Mouse (Mus musculus) gastrocnemius, postnatal 4 days (tissue): ENCODE measurements at regions not wholly inside any gene's neighbourhood (a gene's known extent, or its start where the extent isn't known, plus 50 kb on each side); places are given as distances from the start of the nearest gene placed in this dataset.

ENCODE experiments used
- DNase-seq, 2 experiments: peaks; one replicate each; pipeline ENCODE4 v3.0.0; 2021 to 2022; ENCODE audit warnings: low spot score in 2 of 2, mixed read lengths in 2 of 2

DNA sequence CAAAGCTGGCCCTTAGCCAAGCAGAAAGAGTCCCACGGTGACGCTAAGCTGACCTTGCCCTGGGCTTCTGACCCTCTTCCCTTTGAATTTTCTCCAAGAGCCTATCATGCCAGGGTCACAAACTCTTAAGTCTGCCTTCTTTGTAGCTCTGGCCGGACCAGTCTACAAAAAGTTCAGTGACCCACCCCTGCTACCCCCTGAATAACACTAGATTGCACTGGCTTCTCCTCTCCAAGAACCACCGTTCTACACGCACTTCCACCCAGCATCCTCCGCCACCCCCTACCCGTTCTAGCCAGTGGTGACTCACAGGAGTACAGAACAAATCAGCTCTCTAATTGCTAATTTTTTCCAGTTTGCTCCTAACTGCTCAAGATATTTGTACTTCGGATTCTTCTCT lies 325.0 kb downstream of the Tns1 start:
- no peak for DNase-seq

DNA sequence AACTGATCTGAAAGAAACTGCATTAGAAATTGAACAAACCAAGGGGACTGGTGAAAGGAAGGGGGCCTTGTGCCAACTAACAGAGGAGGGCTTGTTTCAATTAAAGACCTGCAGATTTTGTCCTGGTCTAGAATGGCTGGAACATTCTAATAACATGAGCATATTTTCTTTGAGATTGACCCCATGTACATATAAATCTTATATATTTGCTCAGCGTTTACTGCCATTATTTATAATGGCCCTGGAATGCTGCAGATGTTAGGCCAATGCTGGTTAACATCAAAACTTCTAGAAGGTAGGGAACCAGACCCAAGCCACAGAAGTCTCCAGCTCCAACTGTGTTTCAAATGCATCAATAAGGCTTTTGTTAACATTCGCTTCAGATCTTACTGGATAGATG lies 326.4 kb downstream of the Tns1 start:
- no peak for DNase-seq

DNA sequence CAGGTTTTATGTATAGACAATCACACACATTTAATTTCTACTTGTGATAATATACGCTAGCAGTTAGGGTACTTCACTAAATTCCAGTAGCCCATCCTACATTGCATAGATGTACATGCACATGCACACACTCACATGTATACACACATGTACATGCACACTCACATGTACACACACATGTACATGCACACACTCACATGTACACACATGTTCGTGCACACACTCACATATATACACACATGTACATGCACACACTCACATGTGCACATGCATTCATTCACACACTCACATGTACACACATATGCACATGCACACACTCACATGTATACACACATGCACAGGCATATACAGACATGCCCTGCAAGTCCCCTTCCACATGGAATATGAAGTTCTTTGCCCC lies 326.8 kb downstream of the Tns1 start:
- DNase-seq, result no peak

DNA sequence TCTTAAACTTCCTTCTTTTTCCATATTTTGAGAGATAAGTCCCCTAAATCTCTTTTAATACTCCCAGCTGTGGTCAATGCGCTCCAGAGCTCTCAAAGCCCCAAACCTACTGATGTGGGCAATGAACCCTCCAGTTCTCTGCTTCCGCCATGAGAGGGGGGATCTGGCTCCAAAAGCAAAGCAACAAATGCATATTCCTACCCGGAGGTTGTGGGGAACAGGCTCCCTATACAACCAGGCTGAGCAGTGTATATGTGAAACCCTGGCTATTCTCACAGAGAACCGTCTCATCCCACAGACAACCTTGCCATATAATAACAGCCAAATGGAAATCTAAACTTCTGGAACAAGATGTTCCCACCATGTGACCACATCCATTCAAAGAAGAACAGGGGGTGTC lies 330.4 kb downstream of the Tns1 start:
- DNase-seq, result no peak

DNA sequence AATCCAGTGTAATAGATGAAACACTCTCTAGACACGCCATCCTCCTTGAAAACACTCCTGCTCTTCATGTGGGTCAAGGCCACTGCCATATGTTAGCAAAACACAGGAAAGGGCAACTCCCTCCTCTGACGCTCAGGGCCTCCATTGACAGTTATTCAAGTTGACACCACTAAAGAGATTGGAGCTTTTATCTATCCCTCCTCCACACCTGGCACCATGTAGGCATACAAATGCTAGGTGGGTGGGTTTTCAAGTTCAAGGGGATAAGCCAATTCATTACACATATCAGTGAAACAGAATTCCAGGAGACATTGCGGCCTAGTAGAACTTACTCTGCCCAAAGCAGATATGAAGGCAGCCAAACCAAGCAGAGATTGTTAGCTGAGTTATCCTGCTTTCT lies 331.0 kb downstream of the Tns1 start:
- DNase-seq, result no peak

DNA sequence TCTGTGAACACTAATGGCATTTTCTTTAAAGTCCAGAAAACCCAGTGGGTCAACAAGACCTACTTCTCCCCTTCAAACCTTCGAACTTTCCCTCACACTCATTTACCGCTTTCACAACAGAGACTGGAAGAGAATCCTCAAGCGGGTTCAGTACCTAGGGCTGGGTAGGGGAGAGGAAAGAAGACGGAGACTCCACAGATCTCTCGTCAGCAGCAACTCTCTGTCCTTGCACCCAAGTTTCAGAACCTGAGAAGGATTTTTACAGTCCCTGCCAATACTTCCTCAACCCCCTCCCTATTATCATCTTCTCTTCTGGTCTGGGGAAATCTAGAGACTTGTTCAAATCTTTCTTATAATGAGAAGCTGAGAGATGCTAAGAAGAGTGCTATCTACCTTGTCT lies 331.9 kb downstream of the Tns1 start:
- no peak for DNase-seq

DNA sequence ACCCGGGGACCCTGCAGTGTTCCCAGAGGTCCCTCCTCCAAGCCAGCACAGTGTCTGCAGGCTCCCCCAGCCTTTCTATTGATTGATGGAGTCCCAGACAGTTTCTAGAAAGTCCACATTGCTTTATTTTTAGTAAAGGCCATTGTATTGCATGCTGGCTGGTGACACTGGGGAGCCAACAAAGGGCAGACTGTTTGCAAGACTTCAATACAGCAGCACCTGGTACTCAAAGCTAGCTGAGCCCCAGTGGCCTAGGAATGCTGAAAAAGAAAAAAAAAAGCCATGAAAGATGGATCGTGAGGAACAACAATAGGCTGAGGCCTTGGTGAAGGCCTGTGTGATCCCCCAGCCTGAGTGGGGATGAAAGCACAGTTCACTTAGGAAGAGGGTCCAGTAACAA lies 336.6 kb downstream of the Tns1 start:
- DNase-seq, result no peak

DNA sequence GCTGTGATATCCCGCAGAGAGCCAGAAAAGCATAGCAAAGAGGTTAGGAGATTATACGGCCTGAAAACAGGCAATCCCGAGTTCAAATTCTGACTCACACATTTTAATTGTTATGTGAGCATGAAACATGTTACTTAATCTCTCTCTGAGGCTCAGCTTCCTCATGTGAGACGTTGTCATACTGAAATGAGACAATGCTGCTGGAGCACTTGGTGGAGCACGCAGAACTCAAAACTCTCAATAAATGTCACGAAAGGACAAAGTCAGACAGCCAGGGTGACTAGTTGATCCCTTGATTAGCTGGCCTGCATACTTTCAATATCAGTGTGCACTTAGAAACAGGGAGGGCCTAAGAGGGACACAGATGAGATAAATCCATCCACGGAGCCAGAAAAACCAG lies 337.0 kb downstream of the Tns1 start:
- no peak for DNase-seq

DNA sequence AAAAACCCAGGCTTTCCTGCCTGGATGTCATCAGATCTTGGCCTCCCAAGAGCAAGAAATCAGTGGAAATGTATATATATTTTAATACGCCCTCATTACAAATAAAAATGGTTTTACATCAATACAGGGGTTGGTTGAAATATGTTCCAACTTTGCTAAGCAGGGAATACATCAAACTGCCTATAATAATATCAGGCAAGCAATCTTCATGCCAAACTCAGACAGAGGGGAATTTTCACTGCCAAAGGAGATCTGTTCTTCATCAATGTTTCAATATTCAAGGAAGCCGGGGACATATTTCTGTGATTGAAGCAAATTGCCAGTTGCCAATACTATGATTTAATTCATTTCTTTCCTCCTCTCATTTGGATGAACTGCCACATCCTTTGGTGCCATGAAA lies 340.9 kb downstream of the Tns1 start:
- no peak for DNase-seq

DNA sequence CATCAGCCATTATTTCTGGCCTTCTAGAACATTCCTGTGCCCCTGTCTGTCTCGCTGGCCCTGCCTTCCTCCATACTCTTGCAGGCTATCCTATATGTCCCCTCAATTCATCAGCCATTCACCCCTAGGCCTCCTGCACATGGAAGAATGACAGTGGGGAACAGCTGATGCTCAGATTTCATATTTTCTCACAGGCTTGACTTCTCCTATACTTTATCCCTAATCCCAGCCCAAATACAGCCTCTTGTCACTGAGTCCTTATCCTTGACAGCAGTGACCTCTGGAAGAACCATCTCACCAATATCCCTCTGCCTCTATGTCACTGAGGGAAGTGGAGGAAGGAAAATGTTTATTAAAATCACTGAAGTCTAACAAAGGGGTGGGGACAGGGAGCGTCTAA lies 341.4 kb downstream of the Tns1 start:
- no peak for DNase-seq

DNA sequence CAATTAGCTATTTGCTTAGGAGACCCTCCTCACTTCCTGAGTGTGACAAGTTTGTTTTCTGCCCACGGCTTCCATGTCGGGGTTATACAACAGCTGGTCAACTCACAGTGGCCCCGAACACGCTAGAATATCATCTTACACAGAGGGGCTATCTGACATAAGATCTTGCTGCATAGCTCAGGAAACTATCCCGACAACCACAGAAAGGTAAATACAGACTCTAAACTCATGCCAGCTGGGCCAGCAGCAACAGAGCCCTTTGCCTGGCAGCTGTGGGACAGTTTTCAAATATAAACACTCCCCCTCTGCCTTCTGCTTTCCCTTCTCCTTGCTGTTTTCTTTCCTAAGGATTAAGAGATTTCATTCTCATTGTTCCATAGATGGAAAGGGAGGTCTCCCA lies 352.5 kb downstream of the Tns1 start:
- DNase-seq, result no peak

DNA sequence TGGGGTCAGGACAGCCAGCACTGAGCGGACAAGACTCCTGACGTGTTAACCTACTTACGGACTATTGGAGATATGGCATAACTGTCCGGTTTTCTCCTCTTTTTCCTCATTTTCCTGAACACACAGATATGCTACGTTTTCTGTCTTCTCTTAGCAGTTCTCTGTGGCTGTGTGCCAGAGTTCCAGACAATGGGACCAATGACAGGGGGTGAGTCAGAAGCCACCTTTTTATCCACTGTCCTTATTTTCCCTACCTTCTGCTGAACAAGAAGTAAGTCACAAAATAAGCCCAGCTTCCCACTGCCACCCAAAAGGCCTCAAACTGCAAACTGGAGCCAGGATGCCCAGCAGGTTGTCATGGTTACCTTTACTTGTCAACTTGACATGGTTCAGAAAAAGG lies 353.6 kb downstream of the Tns1 start:
- no peak for DNase-seq

DNA sequence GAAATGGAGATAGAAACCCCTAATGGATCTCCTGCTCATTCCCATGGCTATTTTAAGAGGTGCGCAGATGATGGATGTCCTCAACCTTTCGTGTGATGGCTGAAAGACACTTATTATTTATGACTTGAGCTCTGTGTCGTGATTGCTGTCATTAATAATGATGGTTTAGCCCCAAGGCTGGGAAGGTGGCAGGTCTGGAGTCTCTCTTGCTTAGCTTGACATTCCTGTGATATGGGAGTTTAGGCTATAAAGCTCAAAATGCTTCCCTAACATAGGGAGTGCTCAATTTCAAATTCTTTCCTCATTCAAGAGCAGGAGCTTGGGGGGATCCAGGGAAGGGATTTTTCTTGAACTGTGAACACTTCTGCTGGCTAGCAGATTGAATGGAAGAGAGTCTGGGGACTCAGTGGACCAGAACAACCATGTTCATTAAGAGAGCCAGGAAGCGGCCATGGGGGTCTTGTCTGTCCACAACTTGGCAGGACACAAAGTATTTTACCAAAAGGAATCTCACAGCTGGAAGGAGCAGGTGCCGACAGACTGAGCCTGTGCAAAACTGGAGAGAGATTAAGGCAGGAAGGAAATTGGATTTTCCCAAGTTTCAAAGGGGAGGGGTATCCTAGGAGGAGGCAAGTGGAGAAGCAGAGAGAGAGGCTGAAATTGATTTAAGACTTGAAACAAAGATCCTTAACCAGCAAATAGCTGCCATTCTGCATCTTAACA lies 359.5 kb downstream of the Tns1 start:
- DNase-seq, result no peak

DNA sequence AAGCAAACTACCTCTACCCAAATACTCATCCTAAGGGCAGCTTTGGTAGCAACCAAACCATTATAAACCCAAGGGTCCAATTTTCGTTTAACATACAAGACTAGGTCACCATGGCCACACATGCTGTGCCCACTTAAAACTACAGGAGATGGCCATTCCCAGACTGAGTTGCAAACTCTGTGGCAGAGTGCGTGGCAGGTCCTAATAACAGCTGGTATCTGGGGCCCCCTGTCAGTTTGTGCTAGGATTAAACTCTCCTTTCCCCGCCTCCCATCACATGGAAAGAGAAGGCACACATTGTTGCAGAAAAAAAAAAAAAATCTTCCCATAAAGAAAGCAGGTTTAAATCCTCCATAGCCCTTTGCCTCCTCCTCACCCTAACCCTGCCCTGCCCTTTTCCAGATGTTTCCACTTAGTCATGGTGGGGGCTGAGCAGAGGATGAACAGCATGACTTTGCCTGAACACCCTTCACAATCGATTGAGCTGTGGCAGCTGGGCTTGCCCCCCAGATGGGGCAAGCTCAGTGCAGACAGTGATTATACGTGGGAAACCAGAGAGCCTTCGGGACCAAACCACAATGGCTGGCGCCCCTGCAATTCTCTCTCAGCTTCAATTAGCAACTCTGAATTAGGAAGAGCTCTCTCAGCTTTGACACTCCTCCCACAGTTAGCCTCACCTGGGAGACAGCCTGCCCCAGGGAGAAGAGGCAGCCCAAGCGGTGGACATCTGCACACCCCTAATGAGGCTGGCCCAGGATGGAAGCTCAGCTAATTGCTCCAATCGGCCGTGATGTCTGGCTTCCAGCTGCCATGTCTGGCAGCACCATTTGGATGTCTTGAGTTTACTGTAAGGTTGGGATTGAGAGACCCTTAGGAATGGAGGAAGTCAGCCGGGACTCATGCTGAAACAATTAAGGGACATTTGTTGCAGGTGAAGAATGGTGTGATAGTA lies 365.9 kb downstream of the Tns1 start:
- peak in 1 of 2 experiments; percentile 42 for DNase-seq

DNA sequence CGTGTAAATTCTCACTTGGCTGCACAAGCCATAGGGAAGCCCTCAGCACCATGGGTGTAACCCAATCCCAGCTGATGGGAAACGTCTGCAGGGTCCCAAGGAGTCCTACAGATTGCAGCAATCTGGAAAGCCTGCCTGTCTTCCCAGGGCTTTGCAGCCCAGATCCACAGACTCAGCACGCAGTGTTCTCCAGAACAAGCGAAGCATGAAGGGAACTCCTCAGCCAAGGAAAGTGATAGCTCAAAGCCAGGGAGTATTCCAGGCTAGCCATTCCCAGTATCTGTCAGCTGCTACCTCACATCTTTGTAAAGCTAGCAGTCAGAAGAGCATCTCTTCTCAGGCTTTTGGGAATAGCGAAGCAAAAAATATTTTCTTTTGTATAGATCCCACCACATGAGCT lies 368.5 kb downstream of the Tns1 start:
- DNase-seq, result no peak

DNA sequence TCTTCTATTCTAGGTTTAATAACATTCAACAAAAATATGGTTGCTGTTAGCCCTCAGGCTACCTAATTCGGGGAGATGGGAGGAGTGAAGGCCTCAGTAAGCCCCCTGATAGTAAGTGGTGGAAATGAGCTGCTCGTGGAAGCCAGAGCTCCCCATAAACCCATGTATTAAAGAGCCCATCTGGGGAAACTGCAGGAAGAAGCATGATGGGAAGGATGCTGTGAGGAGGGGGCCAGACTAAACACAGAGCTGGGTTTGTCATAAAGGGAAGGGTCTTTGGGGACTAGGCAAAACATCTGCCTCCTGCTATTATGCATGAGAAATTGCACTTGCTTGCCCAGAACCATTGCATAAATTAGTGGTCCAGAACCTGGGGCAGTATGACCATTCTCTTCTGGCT lies 369.3 kb downstream of the Tns1 start:
- DNase-seq, result no peak

DNA sequence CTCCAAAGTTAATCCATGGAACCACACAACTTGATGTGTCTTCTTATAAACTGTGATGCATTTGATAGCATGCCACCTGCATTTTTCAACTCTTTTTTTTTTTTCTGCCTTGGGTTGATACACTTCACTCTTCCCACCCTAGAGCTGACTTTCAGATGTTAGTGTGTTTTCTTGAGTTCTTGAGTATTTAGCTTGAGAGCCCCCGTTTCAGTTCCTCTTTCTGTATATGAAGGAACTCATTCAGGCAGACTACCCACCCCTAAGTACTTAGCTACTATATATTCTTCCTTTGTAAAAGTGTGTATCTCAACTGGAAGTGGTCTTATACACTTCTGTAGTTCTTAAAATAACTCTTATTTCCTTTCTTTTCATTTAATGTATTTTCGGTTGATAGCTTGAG lies 371.1 kb downstream of the Tns1 start:
- DNase-seq, result no peak

DNA sequence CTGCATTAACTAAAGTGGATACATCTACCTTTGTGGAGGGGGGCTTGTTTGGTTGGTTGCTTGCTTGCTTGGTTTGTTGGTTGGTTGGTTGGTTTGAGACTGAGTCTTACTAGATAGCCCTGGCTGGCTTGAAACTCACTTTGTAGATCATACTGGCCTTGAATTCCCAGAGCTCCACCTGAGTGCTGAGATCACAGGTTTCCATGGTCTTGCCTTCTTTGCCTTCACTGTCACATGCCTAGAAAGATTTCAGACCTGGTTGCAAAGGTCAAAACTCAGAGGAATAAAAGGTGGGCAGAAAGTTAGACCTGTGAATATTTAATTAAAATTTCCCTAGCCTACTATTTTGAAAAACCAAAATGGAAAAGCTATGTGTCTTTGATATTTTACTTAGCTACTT lies 375.5 kb downstream of the Tns1 start:
- DNase-seq, result no peak

DNA sequence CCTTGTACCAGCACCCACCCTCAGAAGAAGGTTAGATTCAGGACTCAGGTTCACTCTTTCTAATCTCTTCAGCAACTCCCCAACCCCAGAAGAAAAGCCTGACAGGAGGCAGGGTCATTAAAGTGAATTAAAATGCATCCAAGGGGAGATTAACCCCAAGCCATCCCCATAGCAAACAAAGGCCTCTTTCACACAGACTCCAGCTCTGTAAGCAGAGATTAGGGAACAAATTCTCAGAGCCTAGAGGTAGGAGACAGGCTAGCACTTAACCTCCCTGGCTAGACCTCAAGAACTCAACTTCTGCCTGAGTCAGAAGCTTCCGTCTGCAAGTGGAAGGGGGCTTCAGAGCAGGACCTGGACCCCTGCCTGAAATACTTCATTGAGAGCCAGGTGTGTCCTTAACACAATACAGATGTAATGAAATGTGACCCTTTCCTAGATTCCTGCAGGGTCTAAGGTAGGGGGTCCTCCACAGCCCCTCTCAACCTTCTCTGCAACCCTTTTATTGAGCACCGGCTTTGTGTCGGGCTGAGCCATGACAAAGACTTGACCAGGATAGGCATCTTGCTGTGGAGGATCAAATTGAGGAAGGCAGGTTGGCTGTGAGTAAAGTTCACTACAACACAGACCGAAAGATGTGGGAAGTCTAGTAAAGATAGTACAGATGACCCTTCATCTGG lies 379.6 kb downstream of the Tns1 start:
- DNase-seq, result no peak

DNA sequence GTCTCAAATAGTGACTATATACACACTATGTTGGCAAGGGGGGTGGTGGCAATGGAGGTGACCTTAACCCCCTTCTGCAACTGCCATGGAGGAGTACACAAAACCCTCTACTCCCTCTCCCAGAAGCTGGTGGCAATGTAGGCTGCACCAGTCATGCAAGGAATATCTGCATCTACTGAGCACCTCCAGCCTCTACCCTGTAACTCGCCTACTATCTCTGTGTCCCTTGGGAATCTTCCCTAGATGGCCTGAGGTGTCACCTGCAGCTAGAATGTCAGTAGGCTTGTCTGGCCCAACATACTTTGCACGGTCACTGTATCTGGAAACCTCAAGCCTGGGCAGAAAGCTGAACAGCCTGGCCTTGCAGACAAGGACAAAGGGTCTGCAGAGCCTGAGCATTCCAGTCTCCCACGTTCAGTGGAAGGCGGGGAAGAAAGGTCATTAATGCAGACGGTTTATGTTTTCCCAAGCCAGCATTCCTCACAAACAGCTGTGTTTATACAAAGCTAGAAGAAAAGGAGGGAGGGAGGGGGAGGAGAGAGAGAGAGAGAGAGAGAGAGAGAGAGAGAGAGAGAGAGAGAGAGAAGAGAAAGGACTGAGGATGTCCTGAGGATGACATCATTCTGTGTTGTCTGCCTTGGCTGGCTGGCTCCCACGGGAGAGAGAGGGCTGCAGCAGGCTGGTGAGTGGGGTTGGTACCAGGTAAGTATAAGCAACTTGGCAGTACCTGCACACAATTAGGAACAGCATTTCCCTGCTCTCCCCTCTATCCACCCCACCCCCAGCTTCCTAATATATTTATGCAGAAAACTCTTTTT lies 380.3 kb downstream of the Tns1 start:
- no peak for DNase-seq

DNA sequence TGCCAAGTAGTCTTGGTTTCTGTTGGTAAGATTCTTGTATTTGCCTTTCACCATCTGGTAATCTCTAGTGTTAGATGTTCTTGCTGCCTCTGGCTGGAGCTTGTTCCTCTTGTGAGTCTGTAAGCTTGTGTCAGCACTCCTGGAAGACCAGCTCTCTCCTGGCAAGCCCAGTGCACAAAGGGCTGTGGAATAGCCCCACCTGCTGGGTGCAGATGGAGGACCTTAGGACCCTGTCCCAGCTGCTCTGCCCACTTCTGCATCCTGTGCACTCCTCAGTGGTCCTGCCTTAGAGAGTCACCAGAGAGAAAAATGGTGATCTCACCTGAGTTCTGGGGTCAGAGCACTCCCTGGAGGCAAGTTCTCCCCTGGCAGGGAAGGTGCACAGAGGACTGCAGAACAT lies 387.2 kb downstream of the Tns1 start:
- DNase-seq, result no peak
